Comparison of ENCODE assay signal across 15 mouse cellular contexts in the genomic region with DNA sequence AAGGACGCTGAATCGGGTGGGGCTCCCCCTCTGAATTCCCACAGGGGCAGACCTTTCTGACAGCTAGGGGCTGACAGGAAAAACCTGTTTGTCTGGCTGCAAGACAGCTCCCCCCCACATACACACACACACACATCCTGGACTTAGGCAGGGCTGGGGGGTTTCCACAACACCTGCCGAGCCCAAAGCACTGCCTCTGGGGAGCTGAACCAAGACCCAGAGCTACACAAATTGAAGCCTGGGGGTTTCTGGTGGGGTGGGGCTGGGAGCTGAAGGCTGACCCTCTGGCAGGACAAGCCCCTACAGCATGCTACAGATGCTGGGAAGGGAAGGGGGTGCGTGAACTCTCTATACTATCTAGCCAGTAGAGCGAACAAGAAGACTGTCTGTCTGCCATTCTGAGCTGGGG. TPM values are rescaled to one million over a fixed set of nuclear protein-coding genes. Genes with fewer than 3 reads are reported as not detected.
DNase-seq lines count a peak whose midpoint lies in the region; ATAC-seq and TF ChIP-seq lines count a peak whose summit lies in the region.
"Had no signal": no experiment of that assay in that cellular context is flagged by ENCODE, and none has a peak within 500 bp of the region (broad histone marks: within the 10 kb centered on the region; RNA-seq: fewer than 3 reads in every experiment).

No protein-coding gene starts in this region.

- 62% methylated on average over 5 of the region's 5 CpGs for WGBS in heart, embryonic 10.5 days
- WGBS in heart, embryonic 11.5 days (ENCODE audit: insufficient replicate concordance): 59% methylated on average over 5 of the region's 5 CpGs
- 24% methylated on average over 5 of the region's 5 CpGs for WGBS in lung, embryonic 14.5 days
- 40% methylated on average over 5 of the region's 5 CpGs for WGBS in embryonic facial prominence, embryonic 15.5 days

- no peak overlapping the region for H3K4me2 ChIP-seq in heart, embryonic 11.5 days
- 0 out of 2 replicates have a peak overlapping the region, but pooled peaks have one; percentile 10 for H3K4me2 ChIP-seq in lung, embryonic 14.5 days
- no peak overlapping the region for H3K4me2 ChIP-seq in embryonic facial prominence, embryonic 15.5 days (replicated peaks)
- H3K4me2 ChIP-seq: liver, embryonic 13.5 days had no signal

- no peaks in the 10 kb centered on the region for H3K9me3 ChIP-seq in heart, embryonic 10.5 days
- no peaks in the 10 kb centered on the region for H3K9me3 ChIP-seq in heart, embryonic 11.5 days (replicated peaks; ENCODE audit: control insufficient read depth, low read length)
- H3K9me3 ChIP-seq in lung, embryonic 14.5 days (ENCODE audit: low read depth, low read length): no peaks in the 10 kb centered on the region
- H3K9me3 ChIP-seq in embryonic facial prominence, embryonic 15.5 days (replicated peaks): no peaks in the 10 kb centered on the region
- H3K9me3 ChIP-seq: liver, embryonic 13.5 days; megakaryocyte, embryonic 14.5 days had no signal

- TF ChIP-seq CTCF in lung, embryonic 14.5 days (IDR thresholded peaks at IDR 0.05; ENCODE audit: low read depth): no peak

- H3K4me1 ChIP-seq in heart, embryonic 10.5 days: peaks cover 54% of the 10 kb centered on the region
- H3K4me1 ChIP-seq in heart, embryonic 11.5 days (ENCODE audit: control insufficient read depth, insufficient read depth, low read length): peaks cover 2% of the 10 kb centered on the region; the same call in 1 of the 2 replicates
- peaks cover 12% of the 10 kb centered on the region; the same call in 1 of the 2 replicates for H3K4me1 ChIP-seq in lung, embryonic 14.5 days (ENCODE audit: insufficient read depth)
- peaks cover 31% of the 10 kb centered on the region for H3K4me1 ChIP-seq in embryonic facial prominence, embryonic 15.5 days

- no peak overlapping the region for H3K9ac ChIP-seq in heart, embryonic 11.5 days (ENCODE audit: low read depth, low read length)
- peak overlapping the region; percentile 38; the same call in 1 of the 2 replicates for H3K9ac ChIP-seq in lung, embryonic 14.5 days
- no peak overlapping the region for H3K9ac ChIP-seq in embryonic facial prominence, embryonic 15.5 days
- H3K9ac ChIP-seq: liver, embryonic 13.5 days had no signal

- H3K27me3 ChIP-seq in heart, embryonic 10.5 days (ENCODE audit: insufficient read depth, poor library complexity, severe bottlenecking): no peaks in the 10 kb centered on the region
- no peaks in the 10 kb centered on the region for H3K27me3 ChIP-seq in heart, embryonic 11.5 days (ENCODE audit: control insufficient read depth, insufficient read depth, low read length)
- no peaks in the 10 kb centered on the region for H3K27me3 ChIP-seq in lung, embryonic 14.5 days (ENCODE audit: insufficient read depth, low read length)
- no peaks in the 10 kb centered on the region for H3K27me3 ChIP-seq in embryonic facial prominence, embryonic 15.5 days
- H3K27me3 ChIP-seq: liver, embryonic 13.5 days; megakaryocyte, embryonic 14.5 days had no signal

- H3K4me3 ChIP-seq in heart, embryonic 10.5 days: no peak overlapping the region
- H3K4me3 ChIP-seq in heart, embryonic 11.5 days (ENCODE audit: low read depth, low read length): no peak overlapping the region
- no peak overlapping the region for H3K4me3 ChIP-seq in lung, embryonic 14.5 days (ENCODE audit: low read depth, low read length)
- H3K4me3 ChIP-seq in embryonic facial prominence, embryonic 15.5 days (replicated peaks): no peak overlapping the region
- H3K4me3 ChIP-seq: erythroblast, embryonic 14.5 days; liver, embryonic 13.5 days; megakaryocyte, embryonic 14.5 days had no signal

- no peak for ATAC-seq in heart, embryonic 11.5 days (replicated peaks; ENCODE audit: insufficient number of reproducible peaks, low FRiP score, low TSS enrichment)
- peak; percentile 67 for ATAC-seq in lung, embryonic 14.5 days (ENCODE audit: insufficient read depth)
- peak; percentile 29 for ATAC-seq in CD4-positive, CD25-positive, alpha-beta regulatory T cell, adult 4 months
- ATAC-seq in embryonic facial prominence, embryonic 15.5 days (ENCODE audit: insufficient number of reproducible peaks, low FRiP score, low TSS enrichment, low read depth): no peak

- no peaks in the 10 kb centered on the region for H3K36me3 ChIP-seq in heart, embryonic 10.5 days
- no peaks in the 10 kb centered on the region; the same call in 1 of the 2 replicates for H3K36me3 ChIP-seq in heart, embryonic 11.5 days (ENCODE audit: control insufficient read depth, insufficient read depth, low read length)
- no peaks in the 10 kb centered on the region for H3K36me3 ChIP-seq in lung, embryonic 14.5 days (ENCODE audit: insufficient read depth)
- no peaks in the 10 kb centered on the region for H3K36me3 ChIP-seq in embryonic facial prominence, embryonic 15.5 days
- H3K36me3 ChIP-seq: liver, embryonic 13.5 days had no signal

- H3K27ac ChIP-seq in heart, embryonic 10.5 days: peak overlapping the region; percentile 59
- no peak overlapping the region for H3K27ac ChIP-seq in heart, embryonic 11.5 days (ENCODE audit: low read depth, low read length)
- no peak overlapping the region for H3K27ac ChIP-seq in lung, embryonic 14.5 days (ENCODE audit: low read depth)
- H3K27ac ChIP-seq in embryonic facial prominence, embryonic 15.5 days (replicated peaks): peak overlapping the region; percentile 63; the same call in 1 of the 2 replicates
- H3K27ac ChIP-seq: liver, embryonic 13.5 days had no signal

- no peak for DNase-seq in heart, embryonic 10.5 days (ENCODE audit: low spot score)
- DNase-seq in lung, embryonic 14.5 days: peak; percentile 63
- DNase-seq in lung, adult 18-20 months: no peak
- no peak for DNase-seq in retina, embryonic 14.5 days (ENCODE audit: low spot score)
- no peak for DNase-seq in Muller cell, postnatal 12 days (ENCODE audit: inconsistent ontology term)
- DNase-seq: adrenal gland, postnatal 10 days; cerebellum, postnatal 25 days; heart, postnatal 36 days; liver, embryonic 13.5 days; thymus, postnatal 4 days had no signal

RNA-seq across cellular contexts. Expression of a gene that starts 42.7 kb away (rescaled TPM):
- polyA plus RNA-seq in heart, embryonic 10.5 days (2016; fragmentation: Nextera tagmentation; extraction: Ambion mirVana): 1.9 and 3.3 TPM in 2 replicates
- polyA plus RNA-seq in heart, embryonic 11.5 days (2014; fragmentation: Nextera tagmentation; extraction: Ambion mirVana): 4.4 and 4.6 TPM in 2 replicates
- polyA plus RNA-seq in lung, embryonic 14.5 days (2014; fragmentation: Nextera tagmentation; extraction: Ambion mirVana): 4.0 and 5.1 TPM in 2 replicates
- polyA plus RNA-seq in CD4-positive, CD25-positive, alpha-beta regulatory T cell, adult 4 months (2017; shearing (Covaris generic)): 1 to 10 TPM; 2.5 to 4.1 TPM
- polyA plus RNA-seq in embryonic facial prominence, embryonic 15.5 days (2015; fragmentation: Nextera tagmentation; extraction: Ambion mirVana): 5.6 and 5.8 TPM in 2 replicates

Comparison
In these comparisons a context has a peak if more than half of its experiments do, and no peak if none do; other contexts are left out.
1. H3K27ac ChIP-seq: peak in heart, embryonic 10.5 days (single experiment) and embryonic facial prominence, embryonic 15.5 days (single experiment); none in heart, embryonic 11.5 days (single experiment) and lung, embryonic 14.5 days (single experiment).
2. ATAC-seq: peak in lung, embryonic 14.5 days (single experiment) and CD4-positive, CD25-positive, alpha-beta regulatory T cell, adult 4 months (single experiment); none in heart, embryonic 11.5 days (single experiment) and embryonic facial prominence, embryonic 15.5 days (single experiment).